Mouse (Mus musculus) ES-E14 (cell line): ENCODE data around the gene Mafg. TPM values are rescaled to one million over a fixed set of nuclear protein-coding genes. Genes with fewer than 3 reads are reported as not detected.
A peak's percentile ranks its signal among the peaks of the same experiment; 100 is the strongest.

Experiments
- DNase-seq: peaks from one replicate; pipeline ENCODE4 v3.0.0-alpha.2; 2013; ENCODE audit warnings: low read depth, low spot score
- H3K27ac ChIP-seq: 2 replicates; pipeline ENCODE4 v1.5.1; 2012; ENCODE audit warnings: low read depth, mild to moderate bottlenecking, low read length, moderate library complexity, mixed read lengths; ENCODE audit not compliant: poor library complexity, insufficient read depth, severe bottlenecking
- H3K36me3 ChIP-seq: 2 replicates; pipeline ENCODE4 v1.6.1; 2012; ENCODE audit warnings: mild to moderate bottlenecking, low read length, moderate library complexity, mixed read lengths; ENCODE audit not compliant: control insufficient read depth, poor library complexity, insufficient read depth, severe bottlenecking
- H3K4me1 ChIP-seq, 2 experiments: fragments of 150-350 bp in 1 of 2; sonication (generic) in 1 of 2; 2 replicates each; pipeline ENCODE4 v1.6.1; 2012; ENCODE audit warnings: low read length in 2 of 2, mild to moderate bottlenecking in 1 of 2, mixed read lengths in 1 of 2; ENCODE audit not compliant: control insufficient read depth in 2 of 2, insufficient read depth in 2 of 2, poor library complexity in 1 of 2
- H3K4me3 ChIP-seq, 2 experiments: fragments of 150-350 bp in 1 of 2; sonication (generic) in 1 of 2; 2 replicates each; pipeline ENCODE4 v1.5.1; 2012; ENCODE audit warnings: low read length in 2 of 2, low read depth in 1 of 2, mild to moderate bottlenecking in 1 of 2, mixed read lengths in 1 of 2; ENCODE audit not compliant: insufficient read depth in 1 of 2, poor library complexity in 1 of 2, severe bottlenecking in 1 of 2
- H3K9ac ChIP-seq: 2 replicates; pipeline ENCODE4 v1.6.1; 2012; ENCODE audit warnings: low read depth, mild to moderate bottlenecking, low read length, mixed read lengths; ENCODE audit not compliant: poor library complexity, insufficient read depth, severe bottlenecking
- H3K9me3 ChIP-seq: fragments of 150-350 bp; sonication (generic); 2 replicates; pipeline ENCODE4 v1.6.1; 2012; ENCODE audit warnings: low read depth, mild to moderate bottlenecking, low read length; ENCODE audit not compliant: control insufficient read depth, insufficient read depth
- CHD2 ChIP-seq: IDR thresholded peaks from 2 replicates; pipeline ENCODE4 v1.6.1; 2014; ENCODE audit warnings: mild to moderate bottlenecking, low read depth, low read length, inconsistent platforms
- HCFC1 ChIP-seq: IDR thresholded peaks from 2 replicates; pipeline ENCODE4 v1.6.1; 2012; ENCODE audit warnings: low read length, inconsistent platforms, borderline replicate concordance; ENCODE audit not compliant: insufficient read depth
- MAFK ChIP-seq: IDR thresholded peaks from 2 replicates; pipeline ENCODE4 v1.6.1; 2014; ENCODE audit warnings: mild to moderate bottlenecking, low read depth, low read length, inconsistent platforms; ENCODE audit not compliant: insufficient read depth
- ZC3H11A ChIP-seq: IDR thresholded peaks from 2 replicates; pipeline ENCODE4 v1.6.1; 2012; ENCODE audit warnings: low read depth, mild to moderate bottlenecking, inconsistent platforms, low read length, borderline replicate concordance
- ZNF384 ChIP-seq: IDR thresholded peaks from 2 replicates; pipeline ENCODE4 v1.6.1; 2012; ENCODE audit warnings: low read depth, low read length, inconsistent platforms
- in situ Hi-C, 2 experiments: fragments of 600-800 bp; cut with MboI; formaldehyde crosslinking; loops; one replicate each; pipeline ENCODE4 v1.15.1; 2025; ENCODE audit warnings: low sequenced_read_pairs in 2 of 2, inconsistent platforms in 1 of 2; ENCODE audit not compliant: unreplicated experiment in 2 of 2
- total RNA-seq: library from RNA; depleted of rRNA; stranded (reverse); fragments of 300-350 nt; gene quantifications from 2 replicates; pipeline ENCODE4 v1.2.3, GENCODE M21; 2012

Mafg gene
- total RNA-seq, 1 experiment = 42.6 TPM

- TF ChIP-seq MAFK = no peak
- TF ChIP-seq ZNF384 = no peak
- no peak for TF ChIP-seq HCFC1
- TF ChIP-seq CHD2 = no peak
- no peak for TF ChIP-seq ZC3H11A
- H3K4me3 ChIP-seq = no peak overlapping the region
- H3K4me1 ChIP-seq = peaks cover 0 to 21% of the 10 kb centered on the region in 2 experiments; a peak in 3 of 4 replicates
- no peak overlapping the region for H3K27ac ChIP-seq
- H3K36me3 ChIP-seq = peaks cover 25% of the 10 kb centered on the region
- no peak for DNase-seq
- H3K9me3 ChIP-seq = no peaks in the 10 kb centered on the region
- H3K9ac ChIP-seq = no peak overlapping the region
- in situ Hi-C loops = no loop called here
Measured at GRCm38 (mm10) chr11:120605667-120606066, 27.7 kb downstream of the Mafg start.

DNA sequence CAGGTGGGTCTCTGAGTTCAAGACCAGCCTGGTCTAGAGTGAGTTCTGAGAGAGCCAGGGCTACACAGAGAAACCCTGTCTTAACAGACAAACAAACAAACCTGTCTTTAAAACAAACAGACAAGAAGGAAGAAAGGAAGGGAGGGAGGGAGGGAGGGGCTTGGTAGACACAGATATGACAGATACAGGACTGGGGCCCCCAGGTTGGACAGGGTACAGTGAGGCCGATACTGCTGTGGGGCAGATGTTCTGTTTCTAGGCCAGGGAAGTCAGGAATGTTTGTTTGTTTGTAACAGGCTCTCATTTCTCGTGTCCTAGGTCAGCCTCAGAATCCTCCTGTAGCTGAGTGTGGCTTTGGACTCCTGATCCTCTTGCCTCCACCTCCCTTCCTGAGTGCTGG lies 29.9 kb downstream of the Mafg start:
- H3K9ac ChIP-seq = no peak overlapping the region
- H3K27ac ChIP-seq = no peak overlapping the region
- no peak for TF ChIP-seq CHD2
- no peak for TF ChIP-seq ZC3H11A
- TF ChIP-seq HCFC1 = no peak
- no peak for TF ChIP-seq ZNF384
- TF ChIP-seq MAFK = no peak
- peaks cover 0 to 12% of the 10 kb centered on the region in 2 experiments; a peak in 3 of 4 replicates for H3K4me1 ChIP-seq
- in situ Hi-C loops = no loop called here
- H3K4me3 ChIP-seq = no peak overlapping the region
- no peak for DNase-seq
- peaks cover 21% of the 10 kb centered on the region for H3K36me3 ChIP-seq
- no peaks in the 10 kb centered on the region for H3K9me3 ChIP-seq

DNA sequence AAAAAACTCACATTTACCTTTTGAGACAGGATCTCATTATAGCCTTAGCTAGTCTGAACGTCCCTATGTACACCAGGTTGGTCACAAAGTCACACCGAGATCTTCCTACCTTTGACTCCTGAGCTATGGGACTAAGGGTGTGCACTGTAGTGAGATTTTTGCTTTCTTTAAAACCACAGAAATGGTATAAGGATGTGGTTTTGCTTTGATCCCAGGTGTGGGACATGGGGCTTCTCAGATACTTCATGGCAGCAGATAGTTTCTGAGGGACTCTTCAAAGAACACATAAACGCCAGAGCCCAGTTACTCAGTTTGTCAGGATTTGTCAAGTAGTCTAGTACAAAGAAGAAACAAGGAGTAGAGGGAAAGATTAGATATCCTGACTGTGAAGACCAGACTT lies 32.7 kb downstream of the Mafg start:
- Histone ChIP-seq H3K36me3 (peaks cover 32% of the 10 kb centered on the region), H3K9ac (no peak overlapping the region), H3K27ac (no peak overlapping the region), H3K9me3 (no peaks in the 10 kb centered on the region), H3K4me3 (no peak overlapping the region), H3K4me1 (peaks cover 4 to 7% of the 10 kb centered on the region in 2 experiments; a peak in 3 of 4 replicates)
- TF ChIP-seq CHD2 (no peak), MAFK (no peak), HCFC1 (no peak), ZC3H11A (no peak), ZNF384 (no peak)
- in situ Hi-C loops = no loop called here
- DNase-seq = no peak

- Histone ChIP-seq H3K27ac (peak overlapping the region; percentile 67; the same call in 1 of the 2 replicates), H3K36me3 (peaks cover 42% of the 10 kb centered on the region), H3K9me3 (no peaks in the 10 kb centered on the region), H3K9ac (peak overlapping the region; percentile 84), H3K4me1 (peaks cover 4 to 7% of the 10 kb centered on the region in 2 experiments; a peak in 3 of 4 replicates), H3K4me3 (peak overlapping the region; percentile 74 to 87)
- TF ChIP-seq CHD2 = no peak
- no peak for TF ChIP-seq MAFK
- no peak for TF ChIP-seq ZNF384
- no peak for TF ChIP-seq HCFC1
- TF ChIP-seq ZC3H11A = no peak
- in situ Hi-C loops = no loop called here
- no peak for DNase-seq
Measured at GRCm38 (mm10) chr11:120598990-120599549, 34.3 kb downstream of the Mafg start.
